Mouse (Mus musculus): ENCODE data around the gene Zfp978.
A peak's percentile ranks its signal among the peaks of the same experiment; 100 is the strongest.
"Not testable (repeated sequence)": the region's sequence is repeated elsewhere in the genome, so short reads cannot be mapped to it uniquely, and the experiment has no call there.

The Zfp978 gene

DNA sequence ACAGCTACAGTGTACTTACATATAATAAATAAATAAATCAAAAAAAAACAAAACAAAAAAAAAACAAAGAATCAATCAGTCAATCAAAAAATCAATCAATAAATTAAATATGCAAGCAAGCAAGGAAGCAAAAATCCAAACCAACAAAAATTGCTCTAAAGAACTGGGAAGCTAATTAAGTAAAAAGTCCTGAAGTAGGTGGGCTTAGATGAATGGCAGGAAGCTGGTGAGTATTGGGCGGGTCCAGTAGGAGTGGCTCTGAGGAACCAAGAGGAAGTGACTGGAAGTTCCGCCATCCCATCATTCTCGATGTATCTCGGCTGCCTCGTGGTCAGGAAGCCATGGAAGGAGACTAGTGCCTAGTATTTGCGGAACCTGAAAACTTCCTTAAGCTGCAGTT is at the start of gene Zfp978:
Zfp978 (plus strand) TSS at position 301 of the 400 bp plus-strand sequence.
- not testable (repeated sequence) for DNase-seq (ENCODE audit: low spot score)

GRCm38 (mm10) chr4:147335036-147335690 is 25.9 kb upstream of the Zfp978 start:
- not testable (repeated sequence) for DNase-seq (ENCODE audit: low spot score)

GRCm38 (mm10) chr4:147335691-147336367 is 25.3 kb upstream of the Zfp978 start:
- peak; percentile 20 for DNase-seq (ENCODE audit: low spot score)

- peak; percentile 26 for DNase-seq (ENCODE audit: low spot score)
Observed at GRCm38 (mm10) chr4:147336368-147337195, 24.5 kb upstream of the Zfp978 start.

GRCm38 (mm10) chr4:147337520-147337919 is 23.6 kb upstream of the Zfp978 start:
- DNase-seq (ENCODE audit: low spot score), result not testable (repeated sequence)

- DNase-seq (ENCODE audit: low spot score), result peak; percentile 27
Observed at GRCm38 (mm10) chr4:147338032-147338610, 23.0 kb upstream of the Zfp978 start.

- DNase-seq (ENCODE audit: low spot score), result not testable (repeated sequence)
Observed at GRCm38 (mm10) chr4:147338706-147339105, 22.4 kb upstream of the Zfp978 start.

DNA sequence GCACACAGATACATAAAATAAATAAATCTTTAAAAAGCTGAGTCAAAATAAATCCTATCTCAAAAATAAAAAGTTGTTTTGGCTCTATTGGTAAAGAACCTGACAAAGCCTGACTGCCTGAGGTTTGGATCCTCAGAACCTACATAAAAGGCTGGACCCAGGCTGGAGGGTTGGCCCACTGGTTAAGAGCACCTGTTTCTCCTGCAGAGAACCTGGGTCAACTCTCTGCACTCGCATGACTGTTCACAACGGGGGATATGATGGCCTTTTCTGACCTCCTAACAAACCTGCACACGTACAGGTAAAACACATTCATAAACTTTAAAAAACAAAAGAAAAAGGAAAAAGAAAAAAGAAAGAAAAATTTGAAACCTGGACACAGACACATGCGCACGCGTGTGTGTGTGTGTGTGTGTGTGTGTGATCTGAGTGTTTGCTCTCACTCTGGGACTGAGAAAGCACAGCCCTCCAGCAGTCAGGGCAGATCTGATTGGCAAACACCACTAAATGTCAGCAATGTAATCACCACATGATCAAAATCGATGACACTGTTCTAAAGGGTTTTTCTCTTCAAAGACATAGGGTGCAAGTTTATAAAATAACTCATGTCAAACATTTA is 21.4 kb upstream of the Zfp978 start:
- DNase-seq (ENCODE audit: low spot score), result peak; percentile 42

- peak; percentile 15 for DNase-seq (ENCODE audit: low spot score)
Observed at GRCm38 (mm10) chr4:147340236-147340635, 20.9 kb upstream of the Zfp978 start.

GRCm38 (mm10) chr4:147340876-147341275 is 20.2 kb upstream of the Zfp978 start:
- DNase-seq (ENCODE audit: low spot score), result not testable (repeated sequence)

DNA sequence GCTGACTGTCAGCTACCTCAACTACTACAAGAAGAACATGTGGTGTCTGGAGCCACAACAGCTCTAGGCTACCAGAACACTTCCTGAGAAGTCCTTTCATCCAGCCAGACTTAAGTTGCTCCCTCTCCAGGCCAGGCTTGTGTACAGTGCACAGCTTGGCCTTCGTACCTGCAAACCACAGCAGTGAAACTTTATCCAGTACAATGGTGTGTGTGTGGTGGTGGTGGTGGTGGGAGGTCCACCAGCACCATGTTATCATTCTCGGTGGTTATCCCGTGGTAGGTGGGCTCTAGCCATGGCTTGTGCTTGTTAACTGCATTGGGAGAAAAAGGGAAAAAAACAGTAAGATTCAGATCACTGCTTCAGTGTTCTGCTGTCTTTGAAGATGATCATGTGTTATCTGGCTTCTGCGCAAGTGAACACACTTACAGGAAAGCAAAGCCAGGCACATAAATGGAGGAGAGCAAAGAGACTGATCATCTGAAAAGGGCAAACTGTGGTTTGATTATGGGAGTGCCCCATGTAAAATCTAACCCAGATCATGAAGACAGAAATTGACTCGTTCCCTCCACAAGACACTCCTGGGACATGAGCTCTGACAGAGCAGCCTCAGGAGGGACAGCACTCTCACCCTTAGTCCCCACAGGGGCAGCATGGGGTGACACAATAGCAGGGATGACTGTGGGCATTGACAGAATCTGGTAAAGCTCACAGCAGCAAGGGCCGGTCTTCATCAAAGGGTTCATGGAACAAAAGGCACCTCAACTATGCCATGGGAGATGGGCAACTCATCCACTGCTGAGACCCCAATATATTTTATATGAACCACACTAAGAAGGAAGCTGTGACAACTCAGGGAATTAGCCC is 17.8 kb upstream of the Zfp978 start:
- DNase-seq (ENCODE audit: low spot score), result peak; percentile 27

DNA sequence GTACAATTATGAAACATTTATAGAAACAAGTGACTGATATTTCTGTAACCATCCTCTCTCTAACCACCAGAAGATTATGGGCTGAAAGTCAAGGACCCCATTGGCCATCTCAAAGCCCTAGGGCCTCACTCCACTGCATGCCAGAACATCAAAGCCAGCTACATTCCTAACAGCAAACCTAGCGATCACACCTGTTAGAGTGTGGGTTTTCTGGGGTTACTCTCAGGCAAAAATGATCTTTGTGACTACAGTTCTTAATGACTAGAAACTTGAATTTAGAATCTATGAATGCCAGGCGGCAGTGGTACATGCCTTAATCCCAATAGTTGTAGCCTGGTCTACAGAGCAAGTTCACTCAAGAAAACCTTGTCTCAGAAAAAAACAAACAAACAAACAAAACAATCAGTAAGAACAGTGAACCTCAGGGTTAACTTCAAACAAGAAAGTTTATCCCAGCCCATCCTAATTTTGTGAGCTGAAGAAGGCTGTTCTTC is 16.0 kb upstream of the Zfp978 start:
- DNase-seq (ENCODE audit: low spot score), result not testable (repeated sequence)

- DNase-seq (ENCODE audit: low spot score), result not testable (repeated sequence)
Observed at GRCm38 (mm10) chr4:147346361-147347035, 14.6 kb upstream of the Zfp978 start.

DNA sequence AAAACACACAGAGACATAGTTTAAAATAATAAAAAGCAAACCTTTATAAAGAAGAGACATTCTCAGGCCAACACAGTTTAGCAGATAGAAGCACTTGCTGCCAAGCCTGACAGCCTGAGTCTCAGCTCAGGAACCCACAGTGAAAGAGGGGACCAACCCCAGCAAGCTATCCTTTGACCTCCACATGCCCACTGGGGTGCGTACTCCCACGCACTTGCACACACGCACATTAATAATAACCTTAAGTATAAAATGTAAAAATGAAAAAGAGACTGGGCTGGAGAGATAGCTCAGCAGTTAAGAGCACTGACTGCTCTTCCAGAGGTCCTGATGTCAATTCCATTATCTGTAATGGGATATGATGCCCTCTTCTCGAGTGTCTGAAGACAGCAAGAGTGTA is 13.8 kb upstream of the Zfp978 start:
- DNase-seq (ENCODE audit: low spot score), result not testable (repeated sequence)

DNA sequence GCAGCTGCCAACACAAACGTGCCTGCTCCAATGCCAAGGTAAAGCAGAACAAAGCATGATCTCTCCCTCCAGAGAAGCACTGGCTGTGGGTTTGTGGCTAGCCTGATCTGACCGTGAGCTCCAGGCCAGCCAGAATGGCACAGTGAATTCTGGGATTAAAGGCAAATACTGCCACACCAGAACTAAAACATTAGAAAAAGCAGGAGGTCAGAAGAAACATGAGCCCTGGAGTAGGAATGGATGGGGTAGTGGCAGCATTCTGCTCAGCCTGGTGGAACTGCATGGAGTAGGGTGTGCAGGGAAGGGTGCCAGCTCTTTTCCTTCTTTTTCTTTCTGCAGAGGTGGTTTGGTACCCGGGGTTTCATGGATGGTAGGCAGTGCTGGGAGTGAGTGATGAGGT is 13.2 kb upstream of the Zfp978 start:
- DNase-seq (ENCODE audit: low spot score), result not testable (repeated sequence)

GRCm38 (mm10) chr4:147348401-147348800 is 12.7 kb upstream of the Zfp978 start:
- not testable (repeated sequence) for DNase-seq (ENCODE audit: low spot score)

- DNase-seq (ENCODE audit: low spot score), result peak; percentile 26
Observed at GRCm38 (mm10) chr4:147348906-147349686, 12.0 kb upstream of the Zfp978 start.

- DNase-seq (ENCODE audit: low spot score), result not testable (repeated sequence)
Observed at GRCm38 (mm10) chr4:147349687-147350415, 11.3 kb upstream of the Zfp978 start.

All from testis, postnatal 14 days (tissue).